Mouse (Mus musculus) retina, postnatal 1 day (tissue): ENCODE data around the gene Osbpl10.
"Not testable (repeated sequence)": the region's sequence is repeated elsewhere in the genome, so short reads cannot be mapped to it uniquely, and the experiment has no call there.

Experiments used
- DNase-seq: peaks from one replicate; pipeline ENCODE4 v3.0.0-alpha.2; 2012

The Osbpl10 gene

GRCm38 (mm10) chr9:114978281-114979111, at the start of gene Osbpl10:
Gene Osbpl10 (plus strand): TSS chr9:114978569.
- DNase-seq, result peak; percentile 86

- peak; percentile 87 for DNase-seq
These were observed 47.8 kb upstream of the Osbpl10 start for GRCm38 (mm10) chr9:114930464-114931090.

GRCm38 (mm10) chr9:114932607-114933006, 45.8 kb upstream of the Osbpl10 start:
- DNase-seq, result no peak

GRCm38 (mm10) chr9:114933037-114933722, 45.2 kb upstream of the Osbpl10 start:
- peak; percentile 26 for DNase-seq

GRCm38 (mm10) chr9:114933723-114934171, 44.6 kb upstream of the Osbpl10 start, which contains the start of gene Gpd1l:
Gene Gpd1l (minus strand): TSS chr9:114933987.
- DNase-seq, result peak; percentile 95

- DNase-seq, result no peak
These were observed 44.1 kb upstream of the Osbpl10 start for GRCm38 (mm10) chr9:114934231-114934630.

GRCm38 (mm10) chr9:114935321-114935720, 43.0 kb upstream of the Osbpl10 start:
- DNase-seq, result no peak

- no peak for DNase-seq
These were observed 41.7 kb upstream of the Osbpl10 start for GRCm38 (mm10) chr9:114936687-114937086.

- no peak for DNase-seq
These were observed 33.7 kb upstream of the Osbpl10 start for GRCm38 (mm10) chr9:114944642-114945041.

GRCm38 (mm10) chr9:114945576-114945975, 32.8 kb upstream of the Osbpl10 start:
- no peak for DNase-seq

GRCm38 (mm10) chr9:114948395-114948794, 30.0 kb upstream of the Osbpl10 start:
- no peak for DNase-seq

GRCm38 (mm10) chr9:114952866-114953265, 25.5 kb upstream of the Osbpl10 start:
- DNase-seq, result peak; percentile 33

- no peak for DNase-seq
These were observed 23.0 kb upstream of the Osbpl10 start for GRCm38 (mm10) chr9:114955340-114955739.

GRCm38 (mm10) chr9:114956945-114957344, 21.4 kb upstream of the Osbpl10 start:
- DNase-seq, result peak; percentile 80

- DNase-seq, result no peak
These were observed 18.2 kb upstream of the Osbpl10 start for GRCm38 (mm10) chr9:114960043-114960789.

- DNase-seq, result no peak
These were observed 17.5 kb upstream of the Osbpl10 start for GRCm38 (mm10) chr9:114960844-114961243.

- DNase-seq, result no peak
These were observed 14.3 kb upstream of the Osbpl10 start for GRCm38 (mm10) chr9:114964093-114964492.

GRCm38 (mm10) chr9:114966286-114966685, 12.1 kb upstream of the Osbpl10 start:
- DNase-seq, result not testable (repeated sequence)

GRCm38 (mm10) chr9:114977461-114978280, 698 bp upstream of the Osbpl10 start:
- DNase-seq, result no peak

- DNase-seq, result no peak
These were observed 1.6 kb downstream of the Osbpl10 start for GRCm38 (mm10) chr9:114979969-114980368.

GRCm38 (mm10) chr9:114982689-114983360, 4.5 kb downstream of the Osbpl10 start, which contains the start of gene Rps27rt:
Gene Rps27rt (minus strand): TSS chr9:114982739.
- no peak for DNase-seq
